Mouse (Mus musculus) cerebral cortex, adult 2 months (tissue): ENCODE data around the gene Fbxo2.

ENCODE experiments used
- WGBS: fragments of 180-500 bp; shearing (Covaris S2); methylation state at CpG from one replicate; pipeline ENCODE4 v1.1.7; 2018; 5-methylcytosine and 5-hydroxymethylcytosine counted together

The Fbxo2 gene

DNA sequence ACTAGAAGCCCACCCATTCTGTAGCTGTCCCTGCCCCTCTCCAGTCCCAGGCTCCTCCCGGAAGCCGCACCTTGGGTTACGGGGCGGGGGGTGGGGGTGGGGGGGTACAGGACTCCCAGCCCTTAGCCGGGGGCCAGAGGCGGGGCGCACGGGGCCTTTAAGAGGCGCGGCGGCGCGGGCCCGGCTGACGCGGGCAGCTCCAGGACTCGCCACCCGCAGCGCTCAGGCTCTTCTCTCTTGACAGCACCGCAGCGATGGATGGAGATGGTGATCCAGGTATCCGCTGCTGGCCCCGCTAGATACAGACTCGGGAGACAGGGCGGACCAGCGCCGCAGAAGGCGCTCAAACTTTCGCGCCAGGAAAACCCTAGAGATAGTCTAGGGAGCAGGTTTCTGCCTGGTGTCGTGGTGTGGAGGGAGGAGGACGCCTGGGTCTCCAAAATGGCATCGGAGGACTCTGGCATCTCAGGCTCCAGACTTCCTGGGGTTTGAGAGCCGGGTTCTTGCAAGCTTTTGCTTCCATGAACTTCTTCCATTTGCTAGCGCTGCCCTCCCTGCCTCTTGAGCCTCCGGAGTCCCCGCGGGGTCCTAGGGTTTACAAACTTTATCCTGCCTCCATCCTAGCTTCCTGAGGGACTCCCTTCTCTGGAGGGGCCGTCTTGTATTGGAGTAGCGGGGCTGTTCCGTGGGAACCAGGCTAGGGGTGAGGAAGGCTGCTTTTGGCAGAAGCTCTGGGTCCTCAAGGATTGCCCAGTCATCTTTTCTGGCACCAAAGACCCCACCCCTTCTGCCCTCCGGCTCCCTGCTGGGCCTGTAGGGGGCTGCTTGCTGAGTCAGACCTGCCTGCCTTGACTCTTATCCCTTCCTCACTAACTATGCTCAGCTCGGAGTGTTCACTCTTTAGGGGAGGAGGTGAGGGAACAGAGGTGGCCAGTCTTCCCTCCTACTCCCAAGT, at the start of gene Fbxo2, which contains the start of gene Fbxo44:
Fbxo2 (plus strand) TSS at position 186 of the 955 bp plus-strand sequence.
Fbxo44 (minus strand) TSS at position 47 of the 955 bp plus-strand sequence.
- 2% methylated on average over 43 of the region's 43 CpGs for WGBS

DNA sequence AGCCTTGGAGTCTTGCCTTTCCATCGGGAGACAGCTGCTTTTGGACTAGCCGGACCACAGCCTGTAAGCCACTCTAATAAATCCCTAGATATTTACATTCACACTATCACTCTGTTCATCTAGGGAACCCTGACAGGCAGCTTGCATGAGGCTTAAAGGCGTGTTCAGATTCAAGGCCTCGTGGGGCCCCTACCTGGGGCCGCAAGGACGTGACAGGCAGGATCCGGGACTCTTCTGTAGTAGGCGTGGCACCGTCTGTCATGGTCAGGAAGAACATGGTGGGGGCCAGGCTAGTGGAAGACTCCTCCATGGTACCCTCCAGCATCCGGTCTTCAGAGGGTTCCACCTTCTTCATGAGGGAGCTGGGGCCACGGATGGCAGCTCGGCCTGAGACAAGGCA, 47.9 kb upstream of the Fbxo2 start:
- WGBS: 90% methylated on average over 12 of the region's 12 CpGs

DNA sequence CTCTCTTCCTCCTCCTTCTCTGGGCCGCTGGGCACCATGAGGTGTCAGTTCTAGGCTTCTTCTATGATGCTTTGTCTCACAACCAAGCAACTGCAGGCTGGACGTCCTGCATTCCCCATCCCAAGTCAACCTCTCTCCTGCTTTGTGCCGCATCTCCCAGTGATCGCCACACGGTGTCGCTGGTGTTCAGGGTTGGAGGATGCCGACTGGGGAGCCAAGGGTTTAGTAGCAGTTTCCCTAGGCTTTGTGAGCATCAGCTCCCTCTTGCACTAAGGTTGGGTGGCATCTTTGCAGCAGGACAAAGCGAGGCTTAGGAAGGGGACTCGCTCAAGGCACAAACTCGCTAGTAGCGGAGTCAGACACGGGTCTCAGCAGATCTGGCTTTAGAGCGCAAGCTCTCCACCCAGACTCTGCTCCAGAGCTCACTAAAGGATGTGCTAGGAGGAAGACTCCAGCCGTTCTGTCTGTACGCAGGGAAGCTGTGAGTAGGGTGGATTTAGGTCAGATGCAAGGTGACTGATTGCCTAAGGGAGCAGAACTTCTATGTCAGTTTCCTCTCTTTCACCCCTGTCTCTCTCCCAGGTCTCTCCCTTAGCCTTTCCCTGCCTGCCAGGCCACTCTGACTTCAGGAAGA, 45.5 kb upstream of the Fbxo2 start:
- 5% methylated on average over 15 of the region's 15 CpGs for WGBS

DNA sequence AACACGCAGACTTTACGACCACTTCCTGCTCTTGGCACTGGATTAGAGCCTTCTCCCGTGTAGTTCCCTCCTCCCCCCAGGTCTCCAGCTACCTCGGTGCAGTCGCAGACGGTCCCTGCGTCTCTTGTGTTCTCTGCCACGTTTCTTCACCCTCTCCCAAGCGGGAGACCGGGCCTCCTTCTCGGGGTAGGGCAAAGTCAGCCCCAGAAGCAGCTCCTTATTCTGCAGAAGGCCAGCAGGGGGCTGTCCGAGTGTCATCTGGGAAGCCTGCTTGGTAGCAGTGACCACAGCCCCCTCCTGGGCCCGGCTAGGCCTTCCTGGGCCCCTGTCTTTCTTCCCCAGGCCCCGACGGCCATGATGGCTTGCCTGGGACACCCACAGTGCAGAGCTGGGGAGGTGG, 45.0 kb upstream of the Fbxo2 start:
- 17% methylated on average over 15 of the region's 15 CpGs for WGBS

DNA sequence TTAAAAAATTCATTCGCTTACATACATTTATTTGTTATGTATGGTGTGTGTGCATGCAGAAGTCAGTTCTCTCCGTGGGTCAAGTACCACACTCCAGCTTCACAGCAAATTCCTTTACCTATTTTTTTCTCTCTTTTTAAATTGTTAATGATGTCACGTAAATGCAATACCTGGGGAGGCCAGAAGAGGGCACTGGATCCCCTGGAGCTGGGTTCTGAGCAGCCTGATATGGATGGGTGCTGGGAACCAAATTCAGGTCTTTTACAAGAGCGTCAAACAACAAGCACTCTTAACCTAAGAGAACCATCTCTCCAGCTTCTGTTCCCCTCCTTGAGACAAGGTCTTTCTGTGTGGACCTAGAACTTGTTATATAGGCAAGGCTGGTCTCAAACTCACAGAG, 43.8 kb upstream of the Fbxo2 start:
- 81% methylated on average over 4 of the region's 4 CpGs for WGBS

DNA sequence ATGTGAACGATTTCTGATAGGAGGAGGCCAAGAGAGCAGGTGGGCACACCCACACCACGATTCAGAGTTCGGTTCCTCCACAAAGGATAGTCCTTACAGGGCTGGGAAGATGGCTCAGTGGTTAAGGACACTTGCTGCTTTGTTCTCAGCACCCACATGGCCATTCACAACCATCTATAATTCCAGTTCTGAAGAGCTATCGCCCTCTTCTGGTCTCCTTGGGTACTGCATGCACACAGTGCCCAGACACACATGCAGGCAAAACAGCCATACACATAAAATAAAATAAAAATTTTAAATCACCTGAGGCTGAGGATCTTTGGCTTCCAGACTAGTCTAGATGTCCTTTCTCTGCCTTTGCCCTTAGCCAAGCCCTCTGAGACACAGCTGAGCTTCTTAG, 43.0 kb upstream of the Fbxo2 start:
- WGBS: 80% methylated on average over 4 of the region's 4 CpGs

DNA sequence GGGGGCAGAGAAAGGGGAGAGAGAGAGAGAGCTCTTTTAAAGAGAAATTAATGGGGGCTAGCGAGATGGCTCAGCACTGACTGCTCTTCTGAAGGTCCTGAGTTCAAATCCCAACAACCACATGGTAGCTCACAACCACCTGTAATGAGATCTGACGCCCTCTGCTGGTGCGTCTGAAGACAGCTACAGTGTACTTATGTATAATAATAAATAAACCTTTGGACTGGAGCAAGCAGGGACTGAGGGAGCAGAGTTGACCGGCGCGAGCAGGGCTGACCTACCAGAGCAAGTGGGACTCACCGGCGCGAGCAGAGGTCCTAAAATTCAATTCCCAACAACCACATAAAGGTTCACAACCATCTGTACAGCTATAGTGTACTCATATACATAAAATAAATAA, 40.8 kb upstream of the Fbxo2 start:
- WGBS: 90% methylated on average over 9 of the region's 9 CpGs

DNA sequence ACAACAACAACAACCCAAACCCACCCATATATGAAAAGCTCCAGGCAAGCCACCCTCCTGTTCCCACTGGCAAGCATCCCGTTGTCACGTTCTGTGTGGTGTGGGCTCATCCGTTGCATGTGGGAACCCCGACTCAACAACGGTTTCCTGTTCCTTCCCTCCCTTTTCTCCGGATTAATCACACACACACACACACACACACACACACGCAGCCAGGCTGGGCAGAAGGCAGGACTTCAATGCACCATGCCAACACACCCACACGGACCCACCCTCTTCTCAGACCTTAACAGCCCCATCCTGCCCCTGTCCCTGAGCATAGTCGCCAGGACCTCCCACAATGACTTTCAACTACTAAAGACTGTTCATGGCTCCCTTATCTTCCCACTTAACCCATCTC, 39.9 kb upstream of the Fbxo2 start:
- WGBS: 47% methylated on average over 9 of the region's 9 CpGs

DNA sequence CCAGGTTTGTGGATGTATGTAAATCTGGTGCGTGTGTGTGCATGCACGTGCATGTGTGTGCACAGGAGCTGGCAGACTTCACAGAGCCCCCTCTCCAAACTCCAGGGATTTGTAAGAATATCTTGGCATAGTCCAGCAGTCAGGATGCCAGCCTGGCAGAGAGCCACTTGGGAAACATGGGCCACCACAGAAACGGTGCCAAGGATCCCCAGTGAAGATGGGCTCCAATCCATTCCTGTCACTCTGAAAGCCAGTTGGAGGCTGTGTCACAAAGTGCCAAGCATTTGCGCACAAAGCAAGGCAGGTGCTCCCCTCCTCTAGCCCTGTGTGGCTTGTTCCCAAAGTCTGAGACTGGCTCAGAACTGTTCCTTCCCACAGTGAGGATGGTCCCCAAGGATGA, 39.1 kb upstream of the Fbxo2 start:
- 60% methylated on average over 4 of the region's 4 CpGs for WGBS

DNA sequence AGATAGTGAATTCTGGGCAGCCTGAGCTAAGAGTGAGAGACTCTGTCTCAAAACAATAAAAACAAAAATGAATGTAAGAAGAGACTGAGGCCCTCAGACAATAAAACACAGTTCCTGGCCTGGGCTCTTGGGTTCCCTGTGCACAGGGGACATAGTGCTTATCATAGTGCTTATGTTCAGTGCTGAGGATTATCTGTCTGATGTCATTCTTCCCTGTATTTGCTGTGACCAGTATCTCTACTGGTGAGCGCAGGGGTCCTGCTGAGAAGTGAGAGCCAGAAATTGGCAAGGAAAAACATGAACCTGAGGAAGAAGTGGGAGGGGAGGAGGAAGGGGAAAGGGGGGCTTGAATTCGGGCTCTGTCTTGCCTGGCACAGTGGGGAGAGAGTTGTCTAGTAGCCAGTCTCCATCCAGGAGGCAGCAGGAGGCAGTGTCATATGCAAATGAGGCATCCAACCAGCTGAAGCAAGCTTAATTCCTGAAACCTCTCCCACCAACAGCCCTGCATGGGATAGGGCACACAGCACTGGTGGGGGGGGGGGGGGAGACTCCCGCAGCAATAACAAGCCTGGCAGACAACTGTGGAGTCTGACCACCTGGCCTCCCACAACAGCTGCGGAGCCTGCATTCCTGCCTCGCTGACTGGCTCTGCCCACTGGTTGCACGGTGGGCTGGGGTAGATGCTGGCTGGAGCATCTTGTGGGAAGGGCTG, 38.3 kb upstream of the Fbxo2 start:
- 53% methylated on average over 6 of the region's 6 CpGs for WGBS

DNA sequence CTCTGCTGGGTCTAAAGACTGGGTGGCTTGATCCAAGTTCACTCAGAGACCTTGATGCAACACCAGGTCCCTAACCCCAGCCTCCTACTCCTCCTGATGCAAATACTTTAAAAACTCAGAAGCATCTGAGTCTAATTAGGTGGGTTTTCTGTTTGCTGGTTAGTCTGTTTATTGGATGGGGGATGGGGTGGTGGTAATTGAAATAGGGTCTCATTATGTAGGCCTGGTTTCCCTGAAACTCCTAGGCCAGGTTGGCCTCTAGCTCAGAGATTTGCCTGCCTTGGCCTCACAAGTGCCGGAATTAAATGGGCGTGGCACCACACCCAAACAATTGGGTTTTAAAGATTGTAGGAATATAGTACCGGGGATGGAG, 37.7 kb upstream of the Fbxo2 start:
- 95% methylated on average over 3 of the region's 3 CpGs for WGBS

DNA sequence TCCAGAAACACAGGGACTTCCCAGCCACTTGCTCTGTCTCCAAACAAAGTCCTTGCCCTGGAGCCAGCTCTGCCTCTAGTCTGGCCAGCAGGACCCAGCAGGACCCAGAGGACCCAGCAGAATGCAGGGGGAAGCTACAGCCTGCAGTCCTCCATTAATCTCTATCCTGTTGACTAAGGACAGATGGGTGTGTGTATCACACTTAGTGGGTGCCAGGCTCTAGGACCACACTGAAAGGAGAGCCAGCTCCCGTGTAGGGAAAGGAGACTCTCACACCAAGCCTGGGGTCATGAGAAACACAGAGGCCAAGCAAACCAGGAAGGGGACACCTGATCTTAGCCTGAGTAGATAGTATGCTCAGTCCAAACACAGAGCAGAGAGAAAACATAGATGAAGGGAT, 32.2 kb upstream of the Fbxo2 start:
- WGBS: 81% methylated on average over 1 of the region's 1 CpGs

DNA sequence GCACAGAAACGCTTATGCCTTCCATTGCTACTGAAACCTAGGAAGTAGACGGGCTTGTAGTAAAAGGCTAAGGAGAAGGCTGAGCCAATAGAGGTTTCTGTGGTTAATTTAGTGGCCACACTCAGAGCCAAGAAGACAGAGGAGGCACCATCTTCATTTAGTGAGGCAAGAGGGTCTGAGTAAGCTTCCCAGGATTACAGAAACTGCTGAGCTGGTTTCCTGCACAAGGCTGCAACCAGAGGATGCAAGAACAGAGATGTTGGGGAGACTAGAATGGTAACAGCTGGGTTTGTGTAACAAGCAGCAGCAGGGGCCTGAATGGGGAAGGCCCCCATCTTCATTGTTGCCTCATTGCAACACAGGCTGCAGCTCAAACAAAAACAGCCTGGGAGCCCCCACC, 31.7 kb upstream of the Fbxo2 start:
- 75% methylated on average over 2 of the region's 2 CpGs for WGBS

DNA sequence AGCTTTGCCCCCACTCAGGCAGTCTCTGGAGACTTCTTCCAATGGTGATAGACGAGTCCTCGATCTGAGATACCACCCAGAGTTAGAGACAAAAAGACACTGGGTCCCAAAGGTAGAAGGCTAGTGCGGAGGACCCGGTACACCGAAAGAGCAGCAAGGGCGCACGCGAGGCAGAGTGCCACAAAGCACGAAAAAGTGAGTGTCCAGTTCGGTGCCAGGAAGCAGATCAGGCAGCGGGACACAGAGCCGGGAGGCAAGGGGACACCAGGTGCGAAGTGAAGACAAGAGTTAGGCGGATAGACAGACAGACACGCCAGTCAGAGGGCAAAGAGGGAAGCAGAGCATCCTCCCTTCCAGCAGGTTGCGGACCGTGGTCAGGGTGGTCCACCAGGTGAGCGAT, 30.3 kb upstream of the Fbxo2 start, which contains the start of gene Mad2l2:
Mad2l2 (plus strand) TSS at position 252 of the 400 bp plus-strand sequence.
- WGBS: 11% methylated on average over 18 of the region's 18 CpGs

DNA sequence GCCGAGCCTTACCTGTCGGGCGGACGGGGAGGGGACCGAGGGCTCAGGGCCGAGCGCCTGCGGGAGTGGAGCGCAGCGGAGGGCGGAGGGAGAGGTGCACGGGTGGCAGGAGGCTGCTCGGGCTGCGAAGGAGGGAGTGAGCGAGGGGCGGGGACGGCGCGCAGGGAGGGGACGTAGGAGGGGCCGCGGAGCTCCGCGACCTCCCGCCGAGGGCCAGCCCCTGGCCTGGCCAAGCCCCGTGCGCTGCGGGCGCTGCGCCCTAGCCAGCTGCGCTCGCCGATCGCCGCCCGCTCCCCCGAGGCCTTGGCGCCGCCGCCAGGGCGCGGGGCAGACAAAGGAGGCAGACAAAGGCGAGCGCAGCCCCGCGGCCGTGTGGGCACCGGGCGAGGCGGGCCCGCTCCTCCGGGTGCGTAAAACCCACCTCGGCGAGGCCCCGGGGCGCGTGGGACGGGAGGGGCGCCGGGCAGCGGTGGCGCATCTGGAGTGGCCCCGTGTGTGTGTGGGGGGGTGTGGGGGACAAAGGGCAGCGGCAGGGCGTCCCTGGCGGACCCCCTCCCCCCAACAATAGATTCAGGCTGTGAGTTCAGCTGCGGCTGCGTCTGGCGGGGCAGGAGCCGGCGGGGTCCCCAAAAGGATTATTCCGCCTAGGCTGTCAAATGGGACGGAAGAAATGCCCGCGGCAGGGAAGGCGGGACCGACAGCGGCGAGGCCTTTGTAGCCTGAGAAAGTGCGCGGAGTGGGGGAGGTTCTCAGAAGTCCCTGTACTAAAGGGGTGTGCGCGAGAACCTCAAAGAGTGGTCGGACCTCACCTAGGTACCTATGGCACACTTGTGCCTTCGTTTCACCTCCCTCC, 29.6 kb upstream of the Fbxo2 start, which contains the start of gene Draxin:
Draxin (minus strand) TSS at position 138 of the 853 bp plus-strand sequence.
- WGBS: 1% methylated on average over 75 of the region's 87 CpGs

DNA sequence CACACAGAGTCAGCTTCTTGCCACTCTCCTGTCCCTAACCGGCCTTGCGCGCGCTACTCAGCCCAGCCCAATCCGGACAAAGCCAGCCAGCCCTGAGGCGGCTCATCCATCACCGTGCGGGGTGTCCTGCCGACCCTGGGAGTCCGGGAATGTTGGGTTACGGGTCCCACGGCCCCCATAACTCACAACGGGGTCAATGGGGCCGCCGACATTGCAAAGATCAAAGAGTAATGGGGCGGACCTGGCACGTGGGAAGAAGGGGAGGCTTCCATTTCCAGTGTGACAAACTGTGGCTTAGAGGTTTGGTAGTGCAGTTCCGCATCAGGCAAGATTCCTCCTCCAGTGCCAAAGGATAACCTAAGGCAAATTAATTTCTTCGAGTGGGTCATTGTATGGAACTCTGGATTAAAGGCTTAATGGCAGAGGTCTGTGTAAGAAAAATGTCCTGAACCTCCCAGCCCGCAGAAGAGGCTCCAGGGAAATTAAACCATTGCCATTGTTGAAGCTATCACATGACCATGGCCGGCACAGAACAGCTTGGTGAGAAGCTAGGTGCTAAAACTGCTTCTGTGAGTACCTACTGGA, 28.8 kb upstream of the Fbxo2 start:
- 6% methylated on average over 21 of the region's 21 CpGs for WGBS

DNA sequence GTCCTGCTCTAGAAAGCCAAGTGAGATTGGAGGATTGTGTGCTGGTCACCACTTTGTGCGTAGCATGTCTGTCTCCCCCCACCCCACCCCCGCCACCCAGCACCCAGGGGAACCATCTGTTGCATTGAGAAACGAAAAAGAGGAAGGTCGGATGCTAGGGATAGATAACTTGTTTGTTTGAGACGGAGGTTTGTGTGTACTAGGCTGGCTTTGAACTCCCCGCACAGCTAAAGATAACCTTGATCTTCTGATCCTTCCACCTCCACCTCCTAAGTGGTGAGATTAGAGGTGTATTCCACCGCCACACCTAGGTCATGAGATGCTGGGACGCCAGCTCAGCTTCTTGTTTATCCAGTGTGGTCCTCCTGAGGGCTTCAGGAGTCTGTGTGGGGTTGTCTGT, 25.4 kb upstream of the Fbxo2 start:
- 85% methylated on average over 8 of the region's 8 CpGs for WGBS

DNA sequence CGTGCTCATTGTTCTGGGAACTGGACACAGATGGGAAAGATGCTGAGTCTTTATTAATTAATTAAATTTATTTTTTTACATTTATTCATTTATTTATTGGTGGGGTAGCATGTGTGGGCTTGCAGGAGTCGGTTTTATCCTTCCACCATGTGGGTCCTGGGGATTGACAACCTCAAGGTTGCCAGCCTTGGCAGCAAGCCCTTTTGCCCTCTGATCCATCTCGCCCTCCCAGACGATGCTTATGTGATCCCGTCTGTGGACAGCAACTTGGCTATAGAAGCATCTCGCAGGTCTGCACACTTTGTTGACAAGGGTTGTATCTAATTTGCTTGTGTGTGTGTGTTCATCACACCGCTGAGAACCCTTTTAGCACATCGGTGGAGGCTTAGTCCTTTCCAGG, 22.9 kb upstream of the Fbxo2 start:
- 56% methylated on average over 8 of the region's 8 CpGs for WGBS

DNA sequence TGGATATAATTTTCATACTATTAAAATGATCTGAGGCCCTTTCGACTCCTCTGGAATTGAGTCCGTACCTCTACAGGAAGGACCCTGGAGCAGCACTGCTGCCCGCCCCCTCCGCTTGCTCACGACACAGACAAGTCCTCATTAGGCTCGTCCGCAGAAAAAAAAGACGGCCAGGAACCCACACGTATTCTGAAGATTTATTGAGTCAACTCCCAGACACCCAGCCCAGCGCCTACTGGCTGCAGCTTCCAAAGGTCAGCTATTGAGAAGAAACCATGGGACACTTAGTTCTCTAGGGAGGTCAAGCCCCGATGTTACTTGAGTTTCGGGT, 20.7 kb upstream of the Fbxo2 start:
- 2% methylated on average over 12 of the region's 12 CpGs for WGBS

DNA sequence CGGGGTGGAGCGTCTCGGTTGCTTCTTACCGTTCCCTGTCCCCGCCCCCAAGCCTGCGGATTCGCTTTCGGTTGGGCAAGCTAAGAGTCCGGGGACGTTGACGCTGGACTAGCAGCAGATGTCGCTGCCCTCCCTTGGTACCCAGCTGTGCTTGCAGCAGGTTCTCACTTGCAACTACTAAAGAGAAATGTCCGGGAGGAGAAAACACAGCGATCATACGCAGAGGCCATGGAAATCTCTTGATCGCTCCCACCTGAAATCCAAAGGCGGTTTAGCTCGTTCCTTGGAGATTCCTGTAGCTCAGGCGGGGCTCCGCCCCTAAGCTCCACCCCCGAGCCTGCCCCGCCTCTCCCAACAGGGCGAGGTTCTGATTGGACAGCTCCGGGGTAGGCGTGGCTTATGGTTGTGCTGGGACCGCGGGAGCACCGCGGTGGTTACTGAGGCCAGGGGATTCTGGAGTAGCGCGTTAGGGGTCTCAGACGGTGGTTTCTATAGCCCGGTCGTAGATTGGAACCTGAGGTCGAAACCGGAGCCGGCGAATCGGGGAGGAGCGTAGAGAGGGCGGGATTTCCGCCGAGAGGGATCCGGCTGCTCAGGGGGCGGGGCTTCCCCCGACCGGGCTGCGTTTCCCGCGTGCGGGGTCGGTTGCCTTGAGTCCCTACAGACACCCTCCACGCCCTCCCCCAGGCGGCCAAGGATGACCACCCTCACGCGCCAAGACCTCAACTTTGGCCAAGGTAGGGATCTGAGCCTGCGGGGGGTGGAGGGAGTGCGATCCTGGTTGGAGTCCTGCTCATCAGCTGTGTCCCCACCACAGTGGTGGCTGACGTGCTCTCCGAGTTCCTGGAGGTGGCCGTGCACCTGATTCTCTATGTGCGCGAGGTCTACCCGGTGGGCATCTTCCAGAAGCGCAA, 20.1 kb upstream of the Fbxo2 start:
- under 1% methylated on average over 65 of the region's 65 CpGs for WGBS
